Mouse (Mus musculus): ENCODE measurements at regions not wholly inside any gene's neighbourhood (a gene's known extent, or its start where the extent isn't known, plus 50 kb on each side); places are given as distances from the start of the nearest gene placed in this dataset.

- Histone ChIP-seq H3K27ac (ENCODE audit: low read depth) (no peak overlapping the region), H3K4me1 (ENCODE audit: insufficient read depth) (no peaks in the 10 kb centered on the region), H3K9me3 (ENCODE audit: low read depth, low read length) (no peaks in the 10 kb centered on the region), H3K27me3 (ENCODE audit: insufficient read depth, low read length) (no peaks in the 10 kb centered on the region), H3K9ac (no peak overlapping the region), H3K4me2 (no peak overlapping the region), H3K36me3 (ENCODE audit: insufficient read depth) (no peaks in the 10 kb centered on the region), H3K4me3 (ENCODE audit: low read depth, low read length) (no peak overlapping the region)
- ATAC-seq (ENCODE audit: insufficient read depth): no peak
- TF ChIP-seq CTCF (IDR thresholded peaks at IDR 0.05; ENCODE audit: low read depth): no peak
- WGBS: 90% methylated on average over 3 of the region's 3 CpGs
- no peak for DNase-seq
These were observed 118.5 kb upstream of the Lmo4 start for GRCm38 (mm10) chr3:144323524-144323923.

- H3K4me3 ChIP-seq (ENCODE audit: low read depth, low read length): no peak overlapping the region
- H3K4me2 ChIP-seq: no peak overlapping the region
- H3K4me1 ChIP-seq (ENCODE audit: insufficient read depth): no peaks in the 10 kb centered on the region
- DNase-seq (no peak), ATAC-seq (ENCODE audit: insufficient read depth) (no peak)
- H3K27ac ChIP-seq (ENCODE audit: low read depth): no peak overlapping the region
- no peak for TF ChIP-seq CTCF (IDR thresholded peaks at IDR 0.05; ENCODE audit: low read depth)
- no peak overlapping the region for H3K9ac ChIP-seq
- H3K36me3 ChIP-seq (ENCODE audit: insufficient read depth): no peaks in the 10 kb centered on the region
- no peaks in the 10 kb centered on the region for H3K9me3 ChIP-seq (ENCODE audit: low read depth, low read length)
- H3K27me3 ChIP-seq (ENCODE audit: insufficient read depth, low read length): no peaks in the 10 kb centered on the region
- WGBS: 59% methylated on average over 11 of the region's 11 CpGs
These were observed 114.6 kb upstream of the Lmo4 start for GRCm38 (mm10) chr3:144319468-144320205.

GRCm38 (mm10) chr3:144318761-144319467, 113.9 kb upstream of the Lmo4 start:
- no peaks in the 10 kb centered on the region for H3K36me3 ChIP-seq (ENCODE audit: insufficient read depth)
- no peak overlapping the region for H3K4me2 ChIP-seq
- no peak overlapping the region for H3K9ac ChIP-seq
- DNase-seq (no peak), ATAC-seq (ENCODE audit: insufficient read depth) (no peak)
- no peaks in the 10 kb centered on the region for H3K4me1 ChIP-seq (ENCODE audit: insufficient read depth)
- no peak overlapping the region for H3K27ac ChIP-seq (ENCODE audit: low read depth)
- no peak overlapping the region for H3K4me3 ChIP-seq (ENCODE audit: low read depth, low read length)
- H3K27me3 ChIP-seq (ENCODE audit: insufficient read depth, low read length): no peaks in the 10 kb centered on the region
- H3K9me3 ChIP-seq (ENCODE audit: low read depth, low read length): no peaks in the 10 kb centered on the region
- TF ChIP-seq CTCF (IDR thresholded peaks at IDR 0.05; ENCODE audit: low read depth): no peak
- WGBS: 61% methylated on average over 16 of the region's 16 CpGs

GRCm38 (mm10) chr3:144310748-144311147, 105.7 kb upstream of the Lmo4 start:
- Histone ChIP-seq H3K4me1 (ENCODE audit: insufficient read depth) (no peaks in the 10 kb centered on the region), H3K9me3 (ENCODE audit: low read depth, low read length) (no peaks in the 10 kb centered on the region), H3K9ac (no peak overlapping the region), H3K4me3 (ENCODE audit: low read depth, low read length) (no peak overlapping the region), H3K36me3 (ENCODE audit: insufficient read depth) (no peaks in the 10 kb centered on the region), H3K27me3 (ENCODE audit: insufficient read depth, low read length) (no peaks in the 10 kb centered on the region), H3K4me2 (no peak overlapping the region), H3K27ac (ENCODE audit: low read depth) (no peak overlapping the region)
- DNase-seq (no peak), ATAC-seq (ENCODE audit: insufficient read depth) (no peak)
- TF ChIP-seq CTCF (IDR thresholded peaks at IDR 0.05; ENCODE audit: low read depth): no peak
- WGBS: 71% methylated on average over 5 of the region's 5 CpGs

GRCm38 (mm10) chr3:144308616-144309015, 103.6 kb upstream of the Lmo4 start:
- H3K9me3 ChIP-seq (ENCODE audit: low read depth, low read length): no peaks in the 10 kb centered on the region
- no peak overlapping the region for H3K9ac ChIP-seq
- no peak overlapping the region for H3K4me3 ChIP-seq (ENCODE audit: low read depth, low read length)
- TF ChIP-seq CTCF (IDR thresholded peaks at IDR 0.05; ENCODE audit: low read depth): no peak
- no peaks in the 10 kb centered on the region for H3K27me3 ChIP-seq (ENCODE audit: insufficient read depth, low read length)
- H3K36me3 ChIP-seq (ENCODE audit: insufficient read depth): no peaks in the 10 kb centered on the region
- 70% methylated on average over 4 of the region's 4 CpGs for WGBS
- no peak overlapping the region for H3K4me2 ChIP-seq
- ATAC-seq (ENCODE audit: insufficient read depth): no peak
- H3K4me1 ChIP-seq (ENCODE audit: insufficient read depth): no peaks in the 10 kb centered on the region
- DNase-seq: no peak
- no peak overlapping the region for H3K27ac ChIP-seq (ENCODE audit: low read depth)

GRCm38 (mm10) chr3:144307557-144307956, 102.5 kb upstream of the Lmo4 start:
- Histone ChIP-seq H3K4me2 (no peak overlapping the region), H3K36me3 (ENCODE audit: insufficient read depth) (no peaks in the 10 kb centered on the region), H3K27ac (ENCODE audit: low read depth) (no peak overlapping the region), H3K4me3 (ENCODE audit: low read depth, low read length) (no peak overlapping the region), H3K27me3 (ENCODE audit: insufficient read depth, low read length) (no peaks in the 10 kb centered on the region), H3K9ac (no peak overlapping the region), H3K4me1 (ENCODE audit: insufficient read depth) (no peaks in the 10 kb centered on the region), H3K9me3 (ENCODE audit: low read depth, low read length) (no peaks in the 10 kb centered on the region)
- TF ChIP-seq CTCF (IDR thresholded peaks at IDR 0.05; ENCODE audit: low read depth): no peak
- ATAC-seq (ENCODE audit: insufficient read depth): no peak
- DNase-seq: no peak
- WGBS: 82% methylated on average over 3 of the region's 3 CpGs

GRCm38 (mm10) chr3:144305456-144305855, 100.4 kb upstream of the Lmo4 start:
- no peak overlapping the region for H3K27ac ChIP-seq (ENCODE audit: low read depth)
- WGBS: 64% methylated on average over 4 of the region's 4 CpGs
- no peaks in the 10 kb centered on the region for H3K36me3 ChIP-seq (ENCODE audit: insufficient read depth)
- H3K27me3 ChIP-seq (ENCODE audit: insufficient read depth, low read length): no peaks in the 10 kb centered on the region
- TF ChIP-seq CTCF (IDR thresholded peaks at IDR 0.05; ENCODE audit: low read depth): no peak
- ATAC-seq (ENCODE audit: insufficient read depth): no peak
- no peak overlapping the region for H3K4me3 ChIP-seq (ENCODE audit: low read depth, low read length)
- no peaks in the 10 kb centered on the region for H3K4me1 ChIP-seq (ENCODE audit: insufficient read depth)
- no peak overlapping the region for H3K4me2 ChIP-seq
- no peak for DNase-seq
- H3K9ac ChIP-seq: no peak overlapping the region
- H3K9me3 ChIP-seq (ENCODE audit: low read depth, low read length): no peaks in the 10 kb centered on the region

Measured in lung, embryonic 14.5 days (tissue).